Mouse (Mus musculus): ENCODE measurements around the gene Nfyc.

Gene Nfyc

GRCm38 (mm10) chr4:120825577-120826326 is 5.6 kb downstream of the Nfyc start:
- DNase-seq (ENCODE audit: low spot score in 2 of 2): peak; percentile 96 to 97

GRCm38 (mm10) chr4:120825100-120825553 is 6.2 kb downstream of the Nfyc start:
- peak; percentile 95 for DNase-seq (ENCODE audit: low spot score in 2 of 2)

GRCm38 (mm10) chr4:120822191-120822911 is 9.0 kb downstream of the Nfyc start:
- no peak for DNase-seq (ENCODE audit: low spot score in 2 of 2)

GRCm38 (mm10) chr4:120819871-120820270 is 11.5 kb downstream of the Nfyc start:
- DNase-seq (ENCODE audit: low spot score in 2 of 2): no peak

- no peak for DNase-seq (ENCODE audit: low spot score in 2 of 2)
These were observed 12.1 kb downstream of the Nfyc start for GRCm38 (mm10) chr4:120819296-120819695.

- no peak for DNase-seq (ENCODE audit: low spot score in 2 of 2)
These were observed 13.4 kb downstream of the Nfyc start for GRCm38 (mm10) chr4:120817951-120818350.

- peak; percentile 40 to 49 for DNase-seq (ENCODE audit: low spot score in 2 of 2)
These were observed 14.2 kb downstream of the Nfyc start for GRCm38 (mm10) chr4:120817002-120817774.

- DNase-seq (ENCODE audit: low spot score in 2 of 2): peak; percentile 92 to 95
These were observed 15.6 kb downstream of the Nfyc start for GRCm38 (mm10) chr4:120815622-120816334.

- DNase-seq (ENCODE audit: low spot score in 2 of 2): no peak
These were observed 16.2 kb downstream of the Nfyc start for GRCm38 (mm10) chr4:120815163-120815562.

GRCm38 (mm10) chr4:120814171-120814570 is 17.2 kb downstream of the Nfyc start:
- peak in 1 of 2 experiments; percentile 29 for DNase-seq (ENCODE audit: low spot score in 2 of 2)

- no peak for DNase-seq (ENCODE audit: low spot score in 2 of 2)
These were observed 17.6 kb downstream of the Nfyc start for GRCm38 (mm10) chr4:120813762-120814161.

GRCm38 (mm10) chr4:120805816-120806215 is 25.6 kb downstream of the Nfyc start:
- DNase-seq (ENCODE audit: low spot score in 2 of 2): no peak

- no peak for DNase-seq (ENCODE audit: low spot score in 2 of 2)
These were observed 29.9 kb downstream of the Nfyc start for GRCm38 (mm10) chr4:120801446-120801845.

GRCm38 (mm10) chr4:120800691-120801090 is 30.7 kb downstream of the Nfyc start:
- no peak for DNase-seq (ENCODE audit: low spot score in 2 of 2)

- DNase-seq (ENCODE audit: low spot score in 2 of 2): no peak
These were observed 31.6 kb downstream of the Nfyc start for GRCm38 (mm10) chr4:120799680-120800166.

GRCm38 (mm10) chr4:120797985-120798725 is 33.2 kb downstream of the Nfyc start:
- DNase-seq (ENCODE audit: low spot score in 2 of 2): no peak

GRCm38 (mm10) chr4:120796687-120797086 is 34.7 kb downstream of the Nfyc start:
- no peak for DNase-seq (ENCODE audit: low spot score in 2 of 2)

- no peak for DNase-seq (ENCODE audit: low spot score in 2 of 2)
These were observed 35.7 kb downstream of the Nfyc start for GRCm38 (mm10) chr4:120795646-120796045.

GRCm38 (mm10) chr4:120792918-120793317 is 38.5 kb downstream of the Nfyc start:
- DNase-seq (ENCODE audit: low spot score in 2 of 2): no peak

- no peak for DNase-seq (ENCODE audit: low spot score in 2 of 2)
These were observed 41.3 kb downstream of the Nfyc start for GRCm38 (mm10) chr4:120790027-120790426.

- DNase-seq (ENCODE audit: low spot score in 2 of 2): no peak
These were observed 75.6 kb downstream of the Nfyc start for GRCm38 (mm10) chr4:120755801-120756200.
